Mouse (Mus musculus) spleen, postnatal 36 days (tissue): ENCODE measurements around the gene Ano10.

Source experiments
- DNase-seq, 2 experiments: peaks; one replicate each; pipeline ENCODE4 v3.0.0; 2022; ENCODE audit warnings: low spot score in 2 of 2, mixed read lengths in 1 of 2

The Ano10 gene

GRCm38 (mm10) chr9:122290192-122290591, 4.0 kb downstream of the Ano10 start:
- no peak for DNase-seq

- no peak for DNase-seq
Observed at GRCm38 (mm10) chr9:122288416-122288815, 5.8 kb downstream of the Ano10 start.

- no peak for DNase-seq
Observed at GRCm38 (mm10) chr9:122287526-122287925, 6.7 kb downstream of the Ano10 start.

- DNase-seq: no peak
Observed at GRCm38 (mm10) chr9:122285833-122286310, 8.4 kb downstream of the Ano10 start.

GRCm38 (mm10) chr9:122285146-122285832, 8.9 kb downstream of the Ano10 start:
- no peak for DNase-seq

- no peak for DNase-seq
Observed at GRCm38 (mm10) chr9:122284696-122285095, 9.5 kb downstream of the Ano10 start.

- no peak for DNase-seq
Observed at GRCm38 (mm10) chr9:122281004-122281403, 13.2 kb downstream of the Ano10 start.

- no peak for DNase-seq
Observed at GRCm38 (mm10) chr9:122276665-122277064, 17.6 kb downstream of the Ano10 start.

GRCm38 (mm10) chr9:122276134-122276533, 18.1 kb downstream of the Ano10 start:
- DNase-seq: no peak

- no peak for DNase-seq
Observed at GRCm38 (mm10) chr9:122274346-122274745, 19.9 kb downstream of the Ano10 start.

GRCm38 (mm10) chr9:122273879-122274278, 20.3 kb downstream of the Ano10 start:
- DNase-seq: no peak

- DNase-seq: no peak
Observed at GRCm38 (mm10) chr9:122271866-122272265, 22.4 kb downstream of the Ano10 start.

- DNase-seq: no peak
Observed at GRCm38 (mm10) chr9:122271318-122271717, 22.9 kb downstream of the Ano10 start.

GRCm38 (mm10) chr9:122270913-122271312, 23.3 kb downstream of the Ano10 start:
- DNase-seq: no peak

- DNase-seq: no peak
Observed at GRCm38 (mm10) chr9:122269256-122270041, 24.8 kb downstream of the Ano10 start.

GRCm38 (mm10) chr9:122265526-122266210, 28.6 kb downstream of the Ano10 start:
- DNase-seq: no peak

- DNase-seq: no peak
Observed at GRCm38 (mm10) chr9:122263140-122263539, 31.1 kb downstream of the Ano10 start.

- DNase-seq: no peak
Observed at GRCm38 (mm10) chr9:122254386-122254785, 39.8 kb downstream of the Ano10 start.

- no peak for DNase-seq
Observed at GRCm38 (mm10) chr9:122252113-122252512, 42.1 kb downstream of the Ano10 start.

GRCm38 (mm10) chr9:122248168-122248567, 46.1 kb downstream of the Ano10 start:
- peak in 1 of 2 experiments; percentile 22 for DNase-seq

GRCm38 (mm10) chr9:122247430-122248027, 46.7 kb downstream of the Ano10 start:
- peak; percentile 53 to 61 for DNase-seq

GRCm38 (mm10) chr9:122245879-122246278, 48.3 kb downstream of the Ano10 start:
- DNase-seq: no peak
